Mouse (Mus musculus) forebrain, embryonic 15.5 days (tissue): Measurements from ENCODE around the gene Gstm3. TPM values are rescaled to one million over a fixed set of nuclear protein-coding genes. Genes with fewer than 3 reads are reported as not detected.
A peak's percentile ranks its signal among the peaks of the same experiment; 100 is the strongest.
"Not testable (repeated sequence)": the region's sequence is repeated elsewhere in the genome, so short reads cannot be mapped to it uniquely, and the experiment has no call there.

Experiments used
- ATAC-seq: fragments of 200-750 bp; cut with Nextera tagmentation; replicated peaks from 2 replicates; pipeline ENCODE4 v1.8.0; 2017; ENCODE audit warnings: mild to moderate bottlenecking, moderate TSS enrichment, moderate library complexity
- H3K27ac ChIP-seq: fragments of 300-500 bp; sonication (generic); replicated peaks from 2 replicates; pipeline ENCODE4 v1.5.1; 2015; ENCODE audit warnings: mild to moderate bottlenecking, inconsistent platforms
- H3K27me3 ChIP-seq: fragments of 300-500 bp; sonication (generic); 2 replicates; pipeline ENCODE4 v1.6.1; 2015; ENCODE audit warnings: inconsistent platforms
- H3K36me3 ChIP-seq: fragments of 300-500 bp; sonication (generic); 2 replicates; pipeline ENCODE4 v1.6.1; 2015; ENCODE audit warnings: mild to moderate bottlenecking, inconsistent platforms
- H3K4me1 ChIP-seq: fragments of 300-500 bp; sonication (generic); 2 replicates; pipeline ENCODE4 v1.6.1; 2015; ENCODE audit warnings: inconsistent platforms
- H3K4me2 ChIP-seq: fragments of 300-500 bp; sonication (generic); replicated peaks from 2 replicates; pipeline ENCODE4 v1.6.1; 2015; ENCODE audit warnings: mild to moderate bottlenecking, inconsistent platforms
- H3K4me3 ChIP-seq: fragments of 300-500 bp; sonication (generic); 2 replicates; pipeline ENCODE4 v1.5.1; 2015; ENCODE audit warnings: mild to moderate bottlenecking, inconsistent platforms
- H3K9ac ChIP-seq: fragments of 300-500 bp; sonication (generic); replicated peaks from 2 replicates; pipeline ENCODE4 v1.6.1; 2015; ENCODE audit warnings: mild to moderate bottlenecking, inconsistent platforms
- H3K9me3 ChIP-seq: fragments of 300-500 bp; sonication (generic); 2 replicates; pipeline ENCODE4 v1.6.1; 2016; ENCODE audit warnings: inconsistent platforms
- WGBS: fragments of 180-500 bp; shearing (Covaris S2); methylation state at CpG from one replicate; pipeline ENCODE4 v1.1.7; 2015; ENCODE audit warnings: mixed read lengths; 5-methylcytosine and 5-hydroxymethylcytosine counted together
- polyA plus RNA-seq: library from polyadenylated mRNA; unstranded; fragments of >200 nt; fragmentation: Nextera tagmentation; extraction: Ambion mirVana; gene quantifications from 2 replicates; pipeline ENCODE4 v1.2.1, GENCODE M21; 2015

The Gstm3 gene
- polyA plus RNA-seq, 1 experiment from 2014 or later: not detected

DNA sequence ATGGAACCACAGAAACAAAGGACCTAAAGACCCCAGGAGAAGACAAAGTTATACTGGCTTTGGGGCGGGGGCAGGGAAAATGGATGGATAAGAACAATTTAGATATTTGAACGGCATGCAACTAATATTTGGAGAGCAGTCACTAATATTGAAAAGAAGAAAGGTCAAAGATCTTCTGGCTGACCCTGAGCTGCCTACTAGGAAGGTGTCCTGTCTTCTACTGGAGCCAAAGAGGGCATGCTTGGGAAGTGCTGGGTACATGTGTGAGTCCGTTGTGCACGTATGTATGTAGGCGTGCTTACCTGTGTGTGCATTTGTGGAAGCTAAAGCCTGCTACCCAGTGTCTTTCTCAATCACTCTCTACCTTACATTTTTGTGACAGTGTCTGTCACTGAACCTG lies 2.5 kb downstream of the Gstm3 start:
- Histone ChIP-seq H3K36me3 (no peaks in the 10 kb centered on the region), H3K4me3 (no peak overlapping the region), H3K27ac (no peak overlapping the region), H3K9me3 (no peaks in the 10 kb centered on the region), H3K4me1 (0 out of 2 replicates have a peak, but pooled peaks cover 5% of the 10 kb centered on the region), H3K4me2 (no peak overlapping the region), H3K27me3 (no peaks in the 10 kb centered on the region), H3K9ac (no peak overlapping the region)
- WGBS: 99% methylated on average over 5 of the region's 5 CpGs
- no peak for ATAC-seq

GRCm38 (mm10) chr3:107965592-107965991 lies 3.5 kb downstream of the Gstm3 start:
- no peaks in the 10 kb centered on the region for H3K36me3 ChIP-seq
- no peak overlapping the region for H3K9ac ChIP-seq
- 0 out of 2 replicates have a peak, but pooled peaks cover 5% of the 10 kb centered on the region for H3K4me1 ChIP-seq
- no peak overlapping the region for H3K4me3 ChIP-seq
- no peaks in the 10 kb centered on the region for H3K9me3 ChIP-seq
- no peaks in the 10 kb centered on the region for H3K27me3 ChIP-seq
- H3K4me2 ChIP-seq: no peak overlapping the region
- no peak for ATAC-seq
- WGBS: 56% methylated on average over 1 of the region's 1 CpGs
- H3K27ac ChIP-seq: no peak overlapping the region

DNA sequence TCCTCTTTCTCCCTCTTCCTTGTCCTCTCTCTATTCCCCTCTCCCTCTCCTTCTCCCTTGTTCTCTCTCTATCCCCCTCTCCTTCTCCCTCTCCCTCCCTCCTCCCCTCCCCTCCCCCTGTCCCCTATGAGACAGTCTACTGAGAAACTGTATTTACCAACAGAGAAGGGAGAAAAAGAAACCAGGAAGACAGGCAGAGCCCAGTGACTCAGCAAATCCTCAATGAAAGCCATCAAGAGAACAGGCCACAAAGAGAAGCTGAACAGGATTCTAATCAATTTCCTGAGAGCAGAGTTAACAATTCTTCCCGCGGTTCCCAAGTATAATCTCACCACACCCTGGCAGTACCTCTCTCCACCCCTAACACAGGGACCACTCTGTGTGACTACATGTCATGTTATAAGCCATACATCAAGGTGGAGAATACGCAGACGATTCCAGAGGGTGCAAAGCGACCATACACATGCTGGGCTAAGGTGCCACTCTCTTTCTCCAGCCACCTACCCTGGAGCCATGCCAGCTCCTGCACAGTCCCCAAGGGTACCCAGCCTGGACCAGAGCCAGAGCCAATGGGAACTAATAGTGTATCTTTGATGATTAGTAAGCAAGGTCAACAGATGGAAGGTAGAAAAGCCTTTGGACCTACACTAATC lies 4.3 kb downstream of the Gstm3 start:
- no peaks in the 10 kb centered on the region for H3K9me3 ChIP-seq
- WGBS: 55% methylated on average over 5 of the region's 5 CpGs
- H3K36me3 ChIP-seq: no peaks in the 10 kb centered on the region
- no peak overlapping the region for H3K27ac ChIP-seq
- no peak for ATAC-seq
- no peak overlapping the region for H3K4me3 ChIP-seq
- H3K9ac ChIP-seq: no peak overlapping the region
- no peaks in the 10 kb centered on the region for H3K27me3 ChIP-seq
- H3K4me1 ChIP-seq: 0 out of 2 replicates have a peak, but pooled peaks cover 5% of the 10 kb centered on the region
- H3K4me2 ChIP-seq: no peak overlapping the region

- H3K4me1 ChIP-seq: 0 out of 2 replicates have a peak, but pooled peaks cover 5% of the 10 kb centered on the region
- H3K9ac ChIP-seq: no peak overlapping the region
- whole genome bisulfite sequencing: 89% methylated on average over 4 of the region's 4 CpGs
- no peaks in the 10 kb centered on the region for H3K36me3 ChIP-seq
- H3K9me3 ChIP-seq: no peaks in the 10 kb centered on the region
- H3K4me2 ChIP-seq: no peak overlapping the region
- H3K27ac ChIP-seq: no peak overlapping the region
- no peak overlapping the region for H3K4me3 ChIP-seq
- ATAC-seq: no peak
- H3K27me3 ChIP-seq: no peaks in the 10 kb centered on the region
Measured at GRCm38 (mm10) chr3:107964026-107964425, 5.1 kb downstream of the Gstm3 start.

DNA sequence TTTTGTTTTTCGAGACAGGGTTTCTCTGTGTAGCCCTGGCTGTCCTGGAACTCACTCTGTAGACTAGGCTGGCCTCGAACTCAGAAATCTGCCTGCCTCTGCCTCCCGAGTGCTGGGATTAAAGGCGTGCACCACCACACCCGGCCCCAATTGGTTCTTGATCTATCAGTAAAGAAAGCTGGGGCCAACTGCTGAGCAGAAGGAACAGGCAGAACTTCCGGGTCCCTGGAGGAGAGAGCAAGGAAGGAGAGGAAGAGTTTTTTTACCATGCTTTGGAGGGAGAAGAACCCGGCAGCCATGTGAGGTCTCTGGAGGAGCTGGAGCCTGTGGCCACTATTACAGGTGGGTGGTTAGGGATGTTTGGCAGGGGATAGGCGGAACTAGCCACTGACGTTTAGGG lies 13.8 kb downstream of the Gstm3 start:
- not testable (repeated sequence) for H3K4me2 ChIP-seq, H3K36me3 ChIP-seq, H3K9ac ChIP-seq, ATAC-seq, H3K27me3 ChIP-seq, H3K27ac ChIP-seq, H3K9me3 ChIP-seq, H3K4me3 ChIP-seq, H3K4me1 ChIP-seq
- 88% methylated on average over 9 of the region's 9 CpGs for WGBS

GRCm38 (mm10) chr3:107953906-107954305 lies 15.2 kb downstream of the Gstm3 start:
- Histone ChIP-seq H3K4me3 (no peak overlapping the region), H3K9me3 (no peaks in the 10 kb centered on the region), H3K27me3 (no peaks in the 10 kb centered on the region), H3K36me3 (no peaks in the 10 kb centered on the region), H3K9ac (no peak overlapping the region), H3K27ac (no peak overlapping the region), H3K4me1 (peaks cover 8% of the 10 kb centered on the region), H3K4me2 (no peak overlapping the region)
- 85% methylated on average over 5 of the region's 5 CpGs for WGBS
- ATAC-seq: peak; percentile 34; the same call in 1 of the 2 replicates

DNA sequence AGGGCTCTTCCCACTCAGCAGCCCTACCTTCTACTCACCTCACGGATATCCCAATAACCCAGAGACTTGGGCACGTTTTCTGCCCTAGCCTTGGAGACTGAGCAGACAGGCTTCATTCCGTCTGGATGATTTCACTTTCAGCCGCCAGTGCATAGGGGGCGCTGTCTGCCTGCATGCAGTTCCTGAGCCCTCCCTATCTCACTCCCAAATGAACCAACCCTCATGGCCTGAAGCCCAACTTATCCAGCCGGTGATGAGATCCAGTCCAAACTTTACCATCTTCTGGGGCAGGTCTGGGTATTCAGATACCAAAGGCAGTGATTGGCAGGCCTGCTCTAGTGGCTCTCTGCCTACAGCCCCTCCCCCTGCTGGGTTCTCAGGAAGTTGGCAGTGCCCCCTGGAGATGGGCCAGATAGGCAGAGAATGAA lies 15.7 kb downstream of the Gstm3 start:
- 18% methylated on average over 6 of the region's 6 CpGs for WGBS
- Histone ChIP-seq H3K9ac (no peak overlapping the region), H3K4me3 (no peak overlapping the region), H3K4me1 (peaks cover 8% of the 10 kb centered on the region), H3K4me2 (no peak overlapping the region), H3K9me3 (no peaks in the 10 kb centered on the region), H3K27me3 (no peaks in the 10 kb centered on the region), H3K36me3 (no peaks in the 10 kb centered on the region), H3K27ac (no peak overlapping the region)
- peak; percentile 89 for ATAC-seq

- Histone ChIP-seq H3K9ac (no peak overlapping the region), H3K9me3 (no peaks in the 10 kb centered on the region), H3K4me2 (no peak overlapping the region), H3K36me3 (no peaks in the 10 kb centered on the region), H3K4me3 (no peak overlapping the region), H3K27me3 (no peaks in the 10 kb centered on the region), H3K27ac (no peak overlapping the region), H3K4me1 (peaks cover 8% of the 10 kb centered on the region)
- no peak for ATAC-seq
- WGBS: 85% methylated on average over 11 of the region's 11 CpGs
Measured at GRCm38 (mm10) chr3:107950531-107950930, 18.6 kb downstream of the Gstm3 start.

- H3K4me3 ChIP-seq, H3K27me3 ChIP-seq, H3K4me1 ChIP-seq, H3K9ac ChIP-seq, H3K4me2 ChIP-seq, H3K27ac ChIP-seq, H3K9me3 ChIP-seq, H3K36me3 ChIP-seq, ATAC-seq: not testable (repeated sequence)
- WGBS: 96% methylated on average over 1 of the region's 1 CpGs
Measured at GRCm38 (mm10) chr3:107949461-107949860, 19.6 kb downstream of the Gstm3 start.

DNA sequence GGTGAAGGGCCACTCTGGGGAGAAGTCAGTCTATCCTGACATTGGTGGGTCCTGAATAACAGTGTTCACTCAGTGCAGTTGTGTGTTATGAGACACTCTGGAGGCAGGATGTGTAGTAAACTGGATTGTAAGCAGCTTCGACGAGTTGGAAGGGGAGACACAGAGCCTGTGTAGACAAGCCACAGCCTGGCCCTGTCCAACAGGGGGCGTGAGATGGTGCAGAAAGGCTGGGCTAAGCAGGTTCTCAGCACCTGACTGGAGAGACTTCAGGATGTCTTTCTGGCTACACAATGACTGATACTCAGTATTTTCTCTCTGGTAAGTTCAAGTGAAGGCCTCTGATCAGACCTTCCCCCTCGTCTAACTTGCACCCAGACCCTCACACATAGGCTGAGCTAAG lies 23.4 kb downstream of the Gstm3 start:
- Histone ChIP-seq H3K4me1 (peaks cover 4% of the 10 kb centered on the region; the same call in 1 of the 2 replicates), H3K4me3 (no peak overlapping the region), H3K27me3 (no peaks in the 10 kb centered on the region), H3K9me3 (no peaks in the 10 kb centered on the region), H3K4me2 (no peak overlapping the region), H3K9ac (no peak overlapping the region), H3K27ac (no peak overlapping the region), H3K36me3 (no peaks in the 10 kb centered on the region)
- 56% methylated on average over 4 of the region's 4 CpGs for WGBS
- ATAC-seq: no peak

GRCm38 (mm10) chr3:107943239-107943990 lies 25.7 kb downstream of the Gstm3 start, which contains the start of gene Gstm6:
TSS of gene Gstm6 (minus strand) at chr3:107943749.
- Histone ChIP-seq H3K9ac (0 out of 2 replicates have a peak within 1 kb of the TSS, but pooled peaks have one; percentile 17), H3K36me3 (no peaks in the 10 kb centered on the region), H3K9me3 (no peaks in the 10 kb centered on the region), H3K4me2 (peak within 1 kb of the TSS; percentile 41), H3K4me1 (peaks cover 20% of the 10 kb centered on the region; the same call in 1 of the 2 replicates), H3K27me3 (no peaks in the 10 kb centered on the region), H3K4me3 (peak within 1 kb of the TSS; percentile 30), H3K27ac (no peak within 1 kb of the TSS)
- 18% methylated on average over 20 of the region's 20 CpGs for WGBS
- peak; percentile 88 for ATAC-seq

DNA sequence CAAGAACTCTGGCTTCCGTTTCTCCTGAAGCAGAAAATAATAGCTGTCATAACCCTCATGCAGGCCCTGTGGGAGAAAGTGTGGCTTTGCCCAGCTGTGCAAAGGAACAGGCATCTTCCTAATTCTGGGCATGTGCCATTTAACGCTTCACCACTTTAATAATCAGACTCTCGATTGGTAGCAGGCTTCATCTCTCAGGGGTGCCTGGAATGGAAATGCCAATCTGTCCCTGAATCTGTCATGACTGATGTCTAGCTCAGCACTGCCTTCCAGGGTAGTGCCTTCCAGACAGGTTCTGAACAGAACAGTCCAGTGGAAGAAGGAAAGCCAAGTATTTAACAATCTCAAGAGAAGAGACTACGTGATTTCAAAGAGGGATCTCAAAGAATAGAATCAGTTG lies 27.8 kb downstream of the Gstm3 start:
- no peak overlapping the region for H3K4me2 ChIP-seq
- H3K4me1 ChIP-seq: peaks cover 20% of the 10 kb centered on the region; the same call in 1 of the 2 replicates
- ATAC-seq: no peak
- H3K27ac ChIP-seq: no peak overlapping the region
- WGBS: 70% methylated on average over 4 of the region's 4 CpGs
- no peak overlapping the region for H3K9ac ChIP-seq
- no peaks in the 10 kb centered on the region for H3K36me3 ChIP-seq
- H3K4me3 ChIP-seq: no peak overlapping the region
- no peaks in the 10 kb centered on the region for H3K9me3 ChIP-seq
- no peaks in the 10 kb centered on the region for H3K27me3 ChIP-seq
